Mouse (Mus musculus) duodenum, adult 2 months (tissue): ENCODE results near the gene L1td1. TPM values are rescaled to one million over a fixed set of nuclear protein-coding genes. Genes with fewer than 3 reads are reported as not detected.

Experiments
- polyA plus RNA-seq: library from polyadenylated mRNA; depleted of rRNA; stranded (reverse); fragments of >200 nt; gene quantifications from 2 replicates; pipeline ENCODE4 v1.2.3, GENCODE M21; 2012; ENCODE audit warnings: low replicate concordance; rRNA removed

L1td1 gene
- not detected in 2 replicates for polyA plus RNA-seq

GRCm38 (mm10) chr4:98726590-98727237, at the start of gene L1td1:
TSS of gene L1td1 (plus strand) at chr4:98726734.

Other genes with a start within 250 kb of the L1td1 start
- 0.24 and 0.34 TPM in 2 replicates for gene Kank4, start 90.8 kb downstream of the L1td1 start, polyA plus RNA-seq
- not detected in 2 replicates for gene I0C0044D17Rik, start 97.1 kb downstream of the L1td1 start, polyA plus RNA-seq
- 117 and 164 TPM in 2 replicates for gene Usp1, start 197.1 kb downstream of the L1td1 start, polyA plus RNA-seq